Mouse (Mus musculus) kidney, adult 2 months (tissue): Measurements from ENCODE around the gene Nedd4.

Source experiments
- CTCF ChIP-seq: fragments of 200-500 bp; conservative IDR thresholded peaks from 2 replicates; pipeline ENCODE4 v1.5.1; 2011; ENCODE audit warnings: low read depth, mild to moderate bottlenecking, control low read depth, low read length, moderate library complexity, mixed read lengths; ENCODE audit not compliant: insufficient read depth, insufficient read length
- POLR2A ChIP-seq: fragments of 200-500 bp; IDR thresholded peaks from one replicate; pipeline ENCODE4 v1.6.1; 2011; ENCODE audit warnings: low read depth, low read length, control low read depth

GRCm38 (mm10) chr9:72623605-72624004 is 38.5 kb upstream of the Nedd4 start:
- TF ChIP-seq POLR2A (no peak), CTCF (no peak)
